Mouse (Mus musculus): Measurements from ENCODE around the gene Gxylt2.

DNA sequence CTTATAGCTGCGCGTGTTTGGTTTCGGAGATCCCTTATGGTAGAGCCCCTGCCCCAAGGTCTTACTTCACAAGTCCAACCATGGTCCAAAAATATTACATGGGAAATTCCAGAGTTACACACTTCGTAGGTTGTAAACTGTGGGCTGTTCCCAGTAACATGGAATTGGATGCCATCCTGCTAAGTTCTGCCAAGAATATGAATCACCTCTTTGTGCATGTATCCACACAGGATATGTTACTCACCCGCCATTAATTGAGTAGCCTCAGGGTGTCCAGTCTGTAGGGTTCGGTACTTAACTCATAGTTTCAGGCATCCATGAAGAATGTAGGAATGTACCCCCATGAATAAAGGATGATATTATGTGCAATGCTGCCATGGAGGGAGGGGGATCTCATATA lies 94.8 kb downstream of the Gxylt2 start:
- TF ChIP-seq CTCF (IDR thresholded peaks at IDR 0.05; ENCODE audit: extremely low read depth, insufficient read depth, insufficient read length, insufficient replicate concordance) (no peak), POLR2A (IDR thresholded peaks at IDR 0.05; ENCODE audit: low read depth, low read length) (no peak)

Measured in spleen, adult 2 months (tissue).